Mouse (Mus musculus): ENCODE measurements at regions not wholly inside any gene's neighbourhood (a gene's known extent, or its start where the extent isn't known, plus 50 kb on each side); places are given as distances from the start of the nearest gene placed in this dataset.

GRCm38 (mm10) chr3:43923497-43923896 lies 1454.7 kb upstream of the Pcdh10 start:
- DNase-seq, result no peak

GRCm38 (mm10) chr3:43945780-43946179 lies 1432.4 kb upstream of the Pcdh10 start:
- DNase-seq, result peak; percentile 0

Data from kidney, postnatal 14 days (tissue).